Mouse (Mus musculus): Measurements from ENCODE around the gene Rpl38.

GRCm38 (mm10) chr11:114714526-114714925, 46.2 kb downstream of the Rpl38 start:
- TF ChIP-seq POLR2A (IDR thresholded peaks at IDR 0.05; ENCODE audit: low read depth, low read length) (no peak), CTCF (IDR thresholded peaks at IDR 0.05; ENCODE audit: extremely low read depth, insufficient read length, insufficient replicate concordance, low read depth, low read length) (no peak)

All from small intestine, adult 2 months (tissue).